Mouse (Mus musculus) heart, postnatal 0 days (tissue): ENCODE measurements at regions not wholly inside any gene's neighbourhood (a gene's known extent, or its start where the extent isn't known, plus 50 kb on each side); places are given as distances from the start of the nearest gene placed in this dataset.

Source experiments
- ATAC-seq: fragments of 200-750 bp; cut with Nextera tagmentation; 2 replicates; pipeline ENCODE4 v1.8.0; 2017; ENCODE audit warnings: low read depth, moderate number of reproducible peaks, moderate library complexity; ENCODE audit not compliant: insufficient read depth
- DNase-seq: peaks from one replicate; pipeline ENCODE4 v3.0.0-alpha.2; 2016; ENCODE audit warnings: low spot score
- H3K27ac ChIP-seq: fragments of 300-500 bp; sonication (generic); 2 replicates; pipeline ENCODE4 v1.5.1; 2014; ENCODE audit warnings: low read depth, mild to moderate bottlenecking
- H3K27me3 ChIP-seq: fragments of 300-500 bp; sonication (generic); 2 replicates; pipeline ENCODE4 v1.6.1; 2014; ENCODE audit warnings: low read length, mixed read lengths; ENCODE audit not compliant: control insufficient read depth, insufficient read depth
- H3K36me3 ChIP-seq: fragments of 300-500 bp; sonication (generic); replicated peaks from 2 replicates; pipeline ENCODE4 v1.6.1; 2014; ENCODE audit warnings: low read length, mixed read lengths; ENCODE audit not compliant: control insufficient read depth, insufficient read depth
- H3K4me1 ChIP-seq: fragments of 300-500 bp; sonication (generic); 2 replicates; pipeline ENCODE4 v1.6.1; 2014; ENCODE audit warnings: antibody characterized with exemption; ENCODE audit not compliant: control insufficient read depth, insufficient read depth
- H3K4me2 ChIP-seq: fragments of 300-500 bp; sonication (generic); 2 replicates; pipeline ENCODE4 v1.6.1; 2014; ENCODE audit warnings: low read depth, mild to moderate bottlenecking, low read length, moderate library complexity
- H3K4me3 ChIP-seq: fragments of 300-500 bp; sonication (generic); 2 replicates; pipeline ENCODE4 v1.5.1; 2014; ENCODE audit warnings: low read depth, low read length
- H3K9ac ChIP-seq: fragments of 300-500 bp; sonication (generic); replicated peaks from 2 replicates; pipeline ENCODE4 v1.6.1; 2014; ENCODE audit warnings: low read depth, low read length, mixed read lengths
- H3K9me3 ChIP-seq: fragments of 300-500 bp; sonication (generic); replicated peaks from 2 replicates; pipeline ENCODE4 v1.6.1; 2016; ENCODE audit warnings: low read length; ENCODE audit not compliant: control insufficient read depth
- CTCF ChIP-seq: IDR thresholded peaks from 2 replicates; pipeline ENCODE4 v1.5.1; 2016; ENCODE audit warnings: antibody characterized with exemption, control low read depth, low read depth
- EP300 ChIP-seq: IDR thresholded peaks from 2 replicates; pipeline ENCODE4 v1.6.1; 2016; ENCODE audit warnings: antibody characterized with exemption, low read depth
- WGBS: fragments of 180-500 bp; shearing (Covaris S2); extraction: QIAGEN DNeasy Blood & Tissue Kit; methylation state at CpG from one replicate; pipeline ENCODE4 v1.1.7; 2014; 5-methylcytosine and 5-hydroxymethylcytosine counted together

DNA sequence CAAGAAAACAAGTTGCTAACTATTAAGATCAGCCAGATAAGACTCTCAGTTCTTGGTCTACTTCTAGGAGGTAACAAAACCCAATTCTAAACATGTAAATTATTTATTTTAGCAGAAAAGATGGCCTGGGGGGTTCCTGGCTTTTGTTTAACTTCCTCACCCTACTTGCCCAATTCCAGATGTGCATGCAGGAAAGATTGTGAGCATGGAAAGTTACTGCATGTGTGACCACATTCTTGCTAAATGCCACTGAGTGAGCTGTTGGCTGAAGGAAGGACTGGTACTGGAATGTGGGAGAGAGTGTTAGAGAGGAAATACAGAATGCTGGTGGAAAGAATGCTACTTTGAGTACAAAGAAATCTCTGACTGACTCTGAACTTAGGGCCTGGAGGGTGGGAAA lies 72.1 kb upstream of the Vgll3 start:
- ATAC-seq = no peak

DNA sequence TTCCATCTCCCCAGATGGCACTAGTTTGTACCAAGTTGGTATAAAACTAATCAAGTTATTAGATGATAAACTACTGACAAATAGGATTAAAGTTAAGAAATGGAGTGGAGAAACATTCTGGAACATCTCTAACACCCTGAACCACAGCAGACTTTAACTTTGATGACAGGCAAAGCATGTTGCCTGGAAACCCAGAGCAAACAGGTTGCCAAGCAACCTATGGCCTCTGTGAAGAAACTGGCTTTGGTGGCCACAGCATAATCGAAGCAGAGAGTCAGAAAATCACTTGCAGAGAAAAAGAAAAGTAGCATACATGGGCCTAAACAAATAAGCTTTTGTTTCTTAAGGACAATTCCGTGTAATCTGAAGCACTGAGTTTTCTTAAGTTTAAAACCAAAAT lies 59.4 kb upstream of the Vgll3 start:
- Histone ChIP-seq H3K4me2 (no peak overlapping the region), H3K9me3 (no peaks in the 10 kb centered on the region), H3K4me1 (no peaks in the 10 kb centered on the region), H3K9ac (no peak overlapping the region), H3K4me3 (no peak overlapping the region), H3K27me3 (no peaks in the 10 kb centered on the region), H3K36me3 (no peaks in the 10 kb centered on the region), H3K27ac (no peak overlapping the region)
- TF ChIP-seq CTCF (no peak), EP300 (no peak)
- 48% methylated on average over 2 of the region's 2 CpGs for WGBS
- ATAC-seq (no peak), DNase-seq (no peak)

More for the DNA sequence above, 72.1 kb upstream of the Vgll3 start:
- no peak overlapping the region for H3K4me2 ChIP-seq
- H3K27ac ChIP-seq = no peak overlapping the region
- no peak overlapping the region for H3K4me3 ChIP-seq
- H3K9me3 ChIP-seq = no peaks in the 10 kb centered on the region
- no peak for TF ChIP-seq CTCF
- TF ChIP-seq EP300 = no peak
- H3K4me1 ChIP-seq = no peaks in the 10 kb centered on the region
- H3K36me3 ChIP-seq = no peaks in the 10 kb centered on the region
- H3K27me3 ChIP-seq = no peaks in the 10 kb centered on the region
- no peak for DNase-seq
- no peak overlapping the region for H3K9ac ChIP-seq
